9 mouse cellular contexts compared by ENCODE assay signal in the genomic region with DNA sequence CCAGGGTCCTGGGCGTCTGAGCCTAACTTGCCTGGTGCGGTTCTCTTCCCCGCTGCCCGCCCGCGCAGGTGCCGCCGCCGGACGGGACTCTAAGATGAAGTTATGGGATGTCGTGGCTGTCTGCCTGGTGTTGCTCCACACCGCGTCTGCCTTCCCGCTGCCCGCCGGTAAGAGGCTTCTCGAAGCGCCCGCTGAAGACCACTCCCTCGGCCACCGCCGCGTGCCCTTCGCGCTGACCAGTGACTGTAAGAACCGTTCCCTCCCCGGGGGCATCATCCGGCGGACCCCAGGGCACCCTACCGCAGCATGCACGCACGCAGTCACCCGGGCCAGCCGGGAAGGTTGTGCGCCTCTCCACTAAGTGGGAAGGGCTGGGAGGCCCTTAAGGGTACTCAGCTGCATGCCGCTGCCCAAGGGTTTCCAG. TPM values are rescaled to one million over a fixed set of nuclear protein-coding genes. Genes with fewer than 3 reads are reported as not detected.
DNase-seq lines count a peak whose midpoint lies in the region; ATAC-seq lines count a peak whose summit lies in the region.
"Had no signal": no experiment of that assay in that cellular context is flagged by ENCODE, and none has a peak within 500 bp of the region (broad histone marks: within the 10 kb centered on the region; RNA-seq: fewer than 3 reads in every experiment).

No protein-coding gene starts in this region.

- peak overlapping the region; percentile 14; the same call in 1 of the 2 replicates for H3K27ac ChIP-seq in intestine, embryonic 15.5 days
- no peak overlapping the region for H3K27ac ChIP-seq in midbrain, embryonic 16.5 days (ENCODE audit: low read length)

- H3K4me2 ChIP-seq in intestine, embryonic 15.5 days (replicated peaks) = peak overlapping the region; percentile 89
- peak overlapping the region; percentile 72 for H3K4me2 ChIP-seq in midbrain, embryonic 16.5 days (ENCODE audit: low read length)

- peak; percentile 31 to 34 for DNase-seq in cerebellum, postnatal 10 days
- DNase-seq in cerebellum, adult 11 months = no peak
- peak; percentile 44 for DNase-seq in embryo, embryonic 9.5 days (ENCODE audit: extremely low spot score)
- no peak for DNase-seq in urinary bladder, postnatal 25 days (ENCODE audit: low spot score)
- no peak for DNase-seq in cerebellum, postnatal 4 days (ENCODE audit: low spot score in 2 of 2)
- DNase-seq in natural killer cell, adult 2 months (ENCODE audit: low spot score in 2 of 2) = no peak
- DNase-seq: gastrocnemius, postnatal 25 days had no signal

- H3K4me3 ChIP-seq in intestine, embryonic 15.5 days (replicated peaks) = peak overlapping the region; percentile 33
- peak overlapping the region; percentile 38 for H3K4me3 ChIP-seq in midbrain, embryonic 16.5 days (ENCODE audit: low read depth, low read length)

- H3K36me3 ChIP-seq in intestine, embryonic 15.5 days = no peaks in the 10 kb centered on the region
- H3K36me3 ChIP-seq in midbrain, embryonic 16.5 days (ENCODE audit: control insufficient read depth, insufficient read depth, low read length) = no peaks in the 10 kb centered on the region

- ATAC-seq in intestine, embryonic 15.5 days = no peak
- no peak for ATAC-seq in midbrain, embryonic 16.5 days

- peaks cover 46% of the 10 kb centered on the region for H3K27me3 ChIP-seq in intestine, embryonic 15.5 days (replicated peaks)
- H3K27me3 ChIP-seq in midbrain, embryonic 16.5 days (ENCODE audit: control insufficient read depth, insufficient read depth, low read depth, low read length) = peaks cover 64% of the 10 kb centered on the region

- H3K9me3 ChIP-seq in intestine, embryonic 15.5 days = no peaks in the 10 kb centered on the region
- no peaks in the 10 kb centered on the region for H3K9me3 ChIP-seq in midbrain, embryonic 16.5 days (replicated peaks; ENCODE audit: control insufficient read depth, low read length, poor library complexity, severe bottlenecking)

- H3K9ac ChIP-seq in intestine, embryonic 15.5 days = peak overlapping the region; percentile 39; the same call in 1 of the 2 replicates
- peak overlapping the region; percentile 44 for H3K9ac ChIP-seq in midbrain, embryonic 16.5 days (ENCODE audit: low read depth, low read length)

- 5% methylated on average over 36 of the region's 36 CpGs for WGBS in intestine, embryonic 15.5 days
- whole genome bisulfite sequencing in midbrain, embryonic 16.5 days = 0% methylated on average over 36 of the region's 36 CpGs

- H3K4me1 ChIP-seq in intestine, embryonic 15.5 days (replicated peaks) = peaks cover 21% of the 10 kb centered on the region
- peaks cover 20% of the 10 kb centered on the region for H3K4me1 ChIP-seq in midbrain, embryonic 16.5 days (ENCODE audit: control insufficient read depth, insufficient read depth, low read length)

RNA-seq across cellular contexts. Expression of a gene that starts 4.9 kb away (rescaled TPM):
- 2.1 and 2.2 TPM in 2 replicates for polyA plus RNA-seq in intestine, embryonic 15.5 days (2015; fragmentation: Nextera tagmentation; extraction: Ambion mirVana)
- 0.05 and 0.11 TPM in 2 replicates for polyA plus RNA-seq in midbrain, embryonic 16.5 days (2015; fragmentation: Nextera tagmentation; extraction: Ambion mirVana)

Comparison
In these comparisons a context has a peak if more than half of its experiments do, and no peak if none do; other contexts are left out.
1. DNase-seq: peak in cerebellum, postnatal 10 days (2 of 2) and embryo, embryonic 9.5 days (single experiment); none in cerebellum, adult 11 months (single experiment), urinary bladder, postnatal 25 days (single experiment), cerebellum, postnatal 4 days (0 of 2) and natural killer cell, adult 2 months (0 of 2).